Mouse (Mus musculus) midbrain, embryonic 11.5 days (tissue): ENCODE results near the gene 4930402H24Rik. TPM values are rescaled to one million over a fixed set of nuclear protein-coding genes. Genes with fewer than 3 reads are reported as not detected.
A peak's percentile ranks its signal among the peaks of the same experiment; 100 is the strongest.

Experiments
- ATAC-seq: fragments of 200-750 bp; cut with Nextera tagmentation; 2 replicates; pipeline ENCODE4 v1.8.0; 2017; ENCODE audit warnings: moderate TSS enrichment, moderate library complexity; ENCODE audit not compliant: low FRiP score
- DNase-seq: peaks from one replicate; pipeline ENCODE4 v3.0.0; 2015; ENCODE audit warnings: low spot score; ENCODE audit errors: missing footprints
- H3K27ac ChIP-seq: fragments of 300-500 bp; sonication (generic); 2 replicates; pipeline ENCODE4 v1.5.1; 2014; ENCODE audit warnings: low read depth, low read length
- H3K27me3 ChIP-seq: fragments of 300-500 bp; sonication (generic); 2 replicates; pipeline ENCODE4 v1.6.1; 2014; ENCODE audit warnings: mild to moderate bottlenecking, low read length, moderate library complexity, mixed read lengths; ENCODE audit not compliant: control insufficient read depth, insufficient read depth
- H3K36me3 ChIP-seq: fragments of 300-500 bp; sonication (generic); 2 replicates; pipeline ENCODE4 v1.6.1; 2014; ENCODE audit warnings: mild to moderate bottlenecking, low read length, moderate library complexity, mixed read lengths; ENCODE audit not compliant: control insufficient read depth, insufficient read depth
- H3K4me1 ChIP-seq: fragments of 300-500 bp; sonication (generic); 2 replicates; pipeline ENCODE4 v1.6.1; 2014; ENCODE audit warnings: low read length; ENCODE audit not compliant: control insufficient read depth, insufficient read depth
- H3K4me2 ChIP-seq: fragments of 300-500 bp; sonication (generic); 2 replicates; pipeline ENCODE4 v1.6.1; 2014; ENCODE audit warnings: mild to moderate bottlenecking, moderate library complexity
- H3K4me3 ChIP-seq: fragments of 300-500 bp; sonication (generic); 2 replicates; pipeline ENCODE4 v1.5.1; 2014; ENCODE audit warnings: low read depth, low read length
- H3K9ac ChIP-seq: fragments of 300-500 bp; sonication (generic); 2 replicates; pipeline ENCODE4 v1.6.1; 2014; ENCODE audit warnings: low read length
- H3K9me3 ChIP-seq: fragments of 300-500 bp; sonication (generic); 2 replicates; pipeline ENCODE4 v1.6.1; 2016; ENCODE audit warnings: low read length; ENCODE audit not compliant: control insufficient read depth
- WGBS: fragments of 180-500 bp; shearing (Covaris S2); extraction: QIAGEN DNeasy Blood & Tissue Kit; methylation state at CpG from one replicate; pipeline ENCODE4 v1.1.7; 2014; 5-methylcytosine and 5-hydroxymethylcytosine counted together
- polyA plus RNA-seq: library from polyadenylated mRNA; unstranded; fragments of >200 nt; fragmentation: Nextera tagmentation; extraction: Ambion mirVana; gene quantifications from 2 replicates; pipeline ENCODE4 v1.2.1, GENCODE M21; 2014

Gene 4930402H24Rik
- polyA plus RNA-seq: 49.6 and 54.8 TPM in 2 replicates

- H3K27me3 ChIP-seq: no peaks in the 10 kb centered on the region
- H3K36me3 ChIP-seq: no peaks in the 10 kb centered on the region
- 4% methylated on average over 48 of the region's 50 CpGs for WGBS
- peak within 1 kb of the TSS; percentile 88 for H3K9ac ChIP-seq
- peak within 1 kb of the TSS; percentile 87 for H3K4me2 ChIP-seq
- peaks cover 14% of the 10 kb centered on the region for H3K4me1 ChIP-seq
- DNase-seq (peak; percentile 100), ATAC-seq (peak; percentile 98)
- H3K9me3 ChIP-seq: no peaks in the 10 kb centered on the region
- H3K4me3 ChIP-seq: peak within 1 kb of the TSS; percentile 99
- H3K27ac ChIP-seq: peak within 1 kb of the TSS; percentile 25
Observed at GRCm38 (mm10) chr2:130905751-130906583, at the start of gene 4930402H24Rik, which contains the start of gene Atrn. TSS of gene 4930402H24Rik (minus strand) at chr2:130906406. TSS of gene Atrn (plus strand) at chr2:130906495.

GRCm38 (mm10) chr2:130950548-130950947 lies 44.3 kb upstream of the 4930402H24Rik start:
- DNase-seq (peak; percentile 98), ATAC-seq (0 out of 2 replicates have a peak, but pooled peaks have one; percentile 48)
- Histone ChIP-seq H3K9me3 (no peaks in the 10 kb centered on the region), H3K9ac (no peak overlapping the region), H3K4me2 (no peak overlapping the region), H3K27ac (no peak overlapping the region), H3K4me1 (no peaks in the 10 kb centered on the region), H3K36me3 (no peaks in the 10 kb centered on the region), H3K27me3 (no peaks in the 10 kb centered on the region), H3K4me3 (no peak overlapping the region)
- WGBS: 0% methylated on average over 1 of the region's 1 CpGs

- no peak overlapping the region for H3K27ac ChIP-seq
- H3K4me1 ChIP-seq: no peaks in the 10 kb centered on the region
- 79% methylated on average over 2 of the region's 2 CpGs for WGBS
- H3K27me3 ChIP-seq: no peaks in the 10 kb centered on the region
- H3K4me3 ChIP-seq: no peak overlapping the region
- no peak overlapping the region for H3K4me2 ChIP-seq
- no peaks in the 10 kb centered on the region for H3K9me3 ChIP-seq
- ATAC-seq (no peak), DNase-seq (no peak)
- no peaks in the 10 kb centered on the region for H3K36me3 ChIP-seq
- H3K9ac ChIP-seq: no peak overlapping the region
Observed at GRCm38 (mm10) chr2:130949781-130950180, 43.6 kb upstream of the 4930402H24Rik start.

- no peak overlapping the region for H3K27ac ChIP-seq
- H3K36me3 ChIP-seq: no peaks in the 10 kb centered on the region
- ATAC-seq (no peak), DNase-seq (peak; percentile 14)
- no peak overlapping the region for H3K4me2 ChIP-seq
- no peaks in the 10 kb centered on the region for H3K9me3 ChIP-seq
- no peaks in the 10 kb centered on the region for H3K4me1 ChIP-seq
- no peak overlapping the region for H3K9ac ChIP-seq
- H3K27me3 ChIP-seq: no peaks in the 10 kb centered on the region
- WGBS: 91% methylated on average over 12 of the region's 12 CpGs
- no peak overlapping the region for H3K4me3 ChIP-seq
Observed at GRCm38 (mm10) chr2:130932865-130933264, 26.7 kb upstream of the 4930402H24Rik start.

- DNase-seq (peak; percentile 65), ATAC-seq (no peak)
- H3K27ac ChIP-seq: no peak overlapping the region
- no peak overlapping the region for H3K9ac ChIP-seq
- no peak overlapping the region for H3K4me2 ChIP-seq
- 87% methylated on average over 5 of the region's 5 CpGs for WGBS
- no peaks in the 10 kb centered on the region for H3K36me3 ChIP-seq
- no peak overlapping the region for H3K4me3 ChIP-seq
- no peaks in the 10 kb centered on the region for H3K27me3 ChIP-seq
- no peaks in the 10 kb centered on the region for H3K4me1 ChIP-seq
- H3K9me3 ChIP-seq: no peaks in the 10 kb centered on the region
Observed at GRCm38 (mm10) chr2:130929994-130930393, 23.8 kb upstream of the 4930402H24Rik start.

- no peaks in the 10 kb centered on the region for H3K27me3 ChIP-seq
- ATAC-seq (no peak), DNase-seq (no peak)
- no peak overlapping the region for H3K27ac ChIP-seq
- no peaks in the 10 kb centered on the region for H3K4me1 ChIP-seq
- H3K9ac ChIP-seq: no peak overlapping the region
- no peaks in the 10 kb centered on the region for H3K36me3 ChIP-seq
- no peak overlapping the region for H3K4me3 ChIP-seq
- no peaks in the 10 kb centered on the region for H3K9me3 ChIP-seq
- H3K4me2 ChIP-seq: no peak overlapping the region
Observed at GRCm38 (mm10) chr2:130928530-130928929, 22.3 kb upstream of the 4930402H24Rik start.

GRCm38 (mm10) chr2:130928031-130928430 lies 21.8 kb upstream of the 4930402H24Rik start:
- H3K27ac ChIP-seq: no peak overlapping the region
- peak; percentile 60 for DNase-seq
- no peak overlapping the region for H3K4me3 ChIP-seq
- H3K9ac ChIP-seq: no peak overlapping the region
- no peaks in the 10 kb centered on the region for H3K4me1 ChIP-seq
- H3K4me2 ChIP-seq: no peak overlapping the region
- ATAC-seq: no peak
- H3K36me3 ChIP-seq: no peaks in the 10 kb centered on the region
- H3K9me3 ChIP-seq: no peaks in the 10 kb centered on the region
- 89% methylated on average over 4 of the region's 4 CpGs for WGBS
- no peaks in the 10 kb centered on the region for H3K27me3 ChIP-seq

GRCm38 (mm10) chr2:130924950-130925349 lies 18.7 kb upstream of the 4930402H24Rik start:
- Histone ChIP-seq H3K27me3 (no peaks in the 10 kb centered on the region), H3K9ac (no peak overlapping the region), H3K36me3 (no peaks in the 10 kb centered on the region), H3K4me1 (no peaks in the 10 kb centered on the region), H3K4me3 (no peak overlapping the region), H3K4me2 (no peak overlapping the region), H3K9me3 (no peaks in the 10 kb centered on the region), H3K27ac (no peak overlapping the region)
- WGBS: 78% methylated on average over 2 of the region's 2 CpGs
- no peak for ATAC-seq
- peak; percentile 70 for DNase-seq

GRCm38 (mm10) chr2:130919062-130919593 lies 12.9 kb upstream of the 4930402H24Rik start:
- Histone ChIP-seq H3K27ac (no peak overlapping the region), H3K4me2 (no peak overlapping the region), H3K4me3 (no peak overlapping the region), H3K9ac (no peak overlapping the region), H3K27me3 (no peaks in the 10 kb centered on the region), H3K4me1 (no peaks in the 10 kb centered on the region), H3K9me3 (no peaks in the 10 kb centered on the region), H3K36me3 (no peaks in the 10 kb centered on the region)
- 79% methylated on average over 5 of the region's 5 CpGs for WGBS
- ATAC-seq (no peak), DNase-seq (peak; percentile 64)
